ENCODE assay signal across 26 mouse cellular contexts in genomic region chr16:46431317-46431716, GRCm38 (mm10).
DNase-seq lines count a peak whose midpoint lies in the region; ATAC-seq and TF ChIP-seq lines count a peak whose summit lies in the region.
"Had no signal": no experiment of that assay in that cellular context is flagged by ENCODE, and none has a peak within 500 bp of the region (broad histone marks: within the 10 kb centered on the region; RNA-seq: fewer than 3 reads in every experiment).

No protein-coding gene starts in this region.

- TF ChIP-seq CTCF in brain, embryonic 14.5 days (IDR thresholded peaks at IDR 0.05; ENCODE audit: borderline replicate concordance, extremely low read depth, insufficient read depth, insufficient read length), result no peak
- no peak for TF ChIP-seq CTCF in midbrain, postnatal 0 days (IDR thresholded peaks at IDR 0.05)

- no peak overlapping the region for H3K9ac ChIP-seq in embryonic facial prominence, embryonic 11.5 days (replicated peaks; ENCODE audit: low read length)
- H3K9ac ChIP-seq in midbrain, embryonic 13.5 days (replicated peaks), result no peak overlapping the region
- H3K9ac ChIP-seq in midbrain, postnatal 0 days (replicated peaks; ENCODE audit: low read length, poor library complexity, severe bottlenecking), result no peak overlapping the region
- H3K9ac ChIP-seq in forebrain, embryonic 11.5 days (ENCODE audit: low read length), result no peak overlapping the region
- H3K9ac ChIP-seq: embryonic facial prominence, embryonic 15.5 days; forebrain, embryonic 15.5 days; hindbrain, embryonic 14.5 days had no signal

- no peak overlapping the region for H3K27ac ChIP-seq in embryonic facial prominence, embryonic 11.5 days (replicated peaks; ENCODE audit: low read depth, low read length)
- H3K27ac ChIP-seq in embryonic facial prominence, embryonic 10.5 days (replicated peaks), result no peak overlapping the region
- no peak overlapping the region for H3K27ac ChIP-seq in midbrain, embryonic 13.5 days
- H3K27ac ChIP-seq in midbrain, postnatal 0 days (ENCODE audit: low read depth, low read length), result no peak overlapping the region
- no peak overlapping the region for H3K27ac ChIP-seq in forebrain, embryonic 11.5 days (ENCODE audit: low read depth, low read length)
- H3K27ac ChIP-seq: embryonic facial prominence, embryonic 15.5 days; forebrain, embryonic 10.5 days; forebrain, embryonic 15.5 days; heart, embryonic 10.5 days; hindbrain, embryonic 14.5 days had no signal

- DNase-seq in embryonic facial prominence, embryonic 11.5 days (ENCODE audit: low spot score), result peak; percentile 32
- no peak for DNase-seq in embryonic facial prominence, embryonic 10.5 days (ENCODE audit: low spot score)
- peak; percentile 26 for DNase-seq in brain, embryonic 14.5 days (ENCODE audit: low read depth)
- DNase-seq in midbrain, postnatal 0 days (ENCODE audit: low spot score), result peak; percentile 14
- no peak for DNase-seq in forebrain, embryonic 11.5 days (ENCODE audit: low spot score)
- DNase-seq in T-cell, adult 2 months (ENCODE audit: low spot score), result no peak
- DNase-seq: adrenal gland, adult 8-10 months; adrenal gland, postnatal 36 days; cerebellum, adult 11 months; cerebellum, adult 8-10 months; cerebellum, postnatal 14 days; gastrocnemius, postnatal 10 days; heart, adult 18-20 months; heart, postnatal 10 days; heart, postnatal 4 days had no signal

- WGBS in embryonic facial prominence, embryonic 11.5 days, result 59% methylated on average over 5 of the region's 5 CpGs
- 66% methylated on average over 5 of the region's 5 CpGs for WGBS in embryonic facial prominence, embryonic 10.5 days
- WGBS in midbrain, embryonic 13.5 days, result 49% methylated on average over 5 of the region's 5 CpGs
- 33% methylated on average over 5 of the region's 5 CpGs for WGBS in midbrain, postnatal 0 days
- 85% methylated on average over 5 of the region's 5 CpGs for WGBS in forebrain, embryonic 11.5 days

- no peak overlapping the region for H3K4me2 ChIP-seq in embryonic facial prominence, embryonic 11.5 days (ENCODE audit: low read depth, low read length)
- H3K4me2 ChIP-seq in midbrain, embryonic 13.5 days (replicated peaks), result no peak overlapping the region
- H3K4me2 ChIP-seq in midbrain, postnatal 0 days (ENCODE audit: low read depth, low read length, poor library complexity, severe bottlenecking), result no peak overlapping the region
- no peak overlapping the region for H3K4me2 ChIP-seq in forebrain, embryonic 11.5 days (ENCODE audit: low read depth, low read length, severe bottlenecking)
- H3K4me2 ChIP-seq: embryonic facial prominence, embryonic 15.5 days; forebrain, embryonic 15.5 days; hindbrain, embryonic 14.5 days had no signal

- no peak for TF ChIP-seq POLR2A in brain, embryonic 14.5 days (IDR thresholded peaks at IDR 0.05; ENCODE audit: borderline replicate concordance, extremely low read depth, insufficient read depth, insufficient read length, poor library complexity, severe bottlenecking)

- no peaks in the 10 kb centered on the region for H3K27me3 ChIP-seq in embryonic facial prominence, embryonic 11.5 days (ENCODE audit: control insufficient read depth, insufficient read depth, low read length)
- no peaks in the 10 kb centered on the region for H3K27me3 ChIP-seq in embryonic facial prominence, embryonic 10.5 days (replicated peaks; ENCODE audit: low read depth, poor library complexity, severe bottlenecking)
- no peaks in the 10 kb centered on the region for H3K27me3 ChIP-seq in midbrain, embryonic 13.5 days
- H3K27me3 ChIP-seq in midbrain, postnatal 0 days (ENCODE audit: insufficient read depth, low read length), result no peaks in the 10 kb centered on the region
- no peaks in the 10 kb centered on the region for H3K27me3 ChIP-seq in forebrain, embryonic 11.5 days (ENCODE audit: control insufficient read depth, insufficient read depth, low read length)
- H3K27me3 ChIP-seq: CH12.LX; embryonic facial prominence, embryonic 15.5 days; forebrain, embryonic 15.5 days; Patski had no signal

- no peaks in the 10 kb centered on the region for H3K9me3 ChIP-seq in embryonic facial prominence, embryonic 11.5 days (replicated peaks; ENCODE audit: control insufficient read depth, low read length)
- no peaks in the 10 kb centered on the region for H3K9me3 ChIP-seq in embryonic facial prominence, embryonic 10.5 days
- no peaks in the 10 kb centered on the region for H3K9me3 ChIP-seq in midbrain, embryonic 13.5 days
- H3K9me3 ChIP-seq in midbrain, postnatal 0 days (ENCODE audit: low read length), result no peaks in the 10 kb centered on the region
- no peaks in the 10 kb centered on the region for H3K9me3 ChIP-seq in forebrain, embryonic 11.5 days (ENCODE audit: control insufficient read depth, low read length)
- H3K9me3 ChIP-seq: embryonic facial prominence, embryonic 15.5 days; forebrain, embryonic 10.5 days; forebrain, embryonic 15.5 days; heart, embryonic 10.5 days had no signal

- ATAC-seq in embryonic facial prominence, embryonic 11.5 days (replicated peaks; ENCODE audit: insufficient number of reproducible peaks, low FRiP score, low TSS enrichment, low read depth), result no peak
- ATAC-seq in midbrain, embryonic 13.5 days, result peak; percentile 85
- ATAC-seq in midbrain, postnatal 0 days (ENCODE audit: low FRiP score), result no peak
- no peak for ATAC-seq in forebrain, embryonic 11.5 days (replicated peaks; ENCODE audit: low FRiP score)
- ATAC-seq in CD4-positive, CD25-positive, alpha-beta regulatory T cell, adult 4 months, result no peak
- ATAC-seq: forebrain, embryonic 15.5 days; inflammation-experienced regulatory T-cells, adult 6 months; Patski had no signal

- no peak overlapping the region for H3K4me3 ChIP-seq in embryonic facial prominence, embryonic 11.5 days (ENCODE audit: low read depth, low read length)
- H3K4me3 ChIP-seq in embryonic facial prominence, embryonic 10.5 days, result no peak overlapping the region
- no peak overlapping the region for H3K4me3 ChIP-seq in midbrain, embryonic 13.5 days (replicated peaks)
- no peak overlapping the region for H3K4me3 ChIP-seq in midbrain, postnatal 0 days (ENCODE audit: low read depth, low read length)
- no peak overlapping the region for H3K4me3 ChIP-seq in forebrain, embryonic 11.5 days (ENCODE audit: low read depth, low read length)
- H3K4me3 ChIP-seq: embryonic facial prominence, embryonic 15.5 days; erythroblast, embryonic 14.5 days; forebrain, embryonic 10.5 days; forebrain, embryonic 15.5 days; heart, embryonic 10.5 days had no signal

- no peaks in the 10 kb centered on the region for H3K36me3 ChIP-seq in embryonic facial prominence, embryonic 11.5 days (replicated peaks; ENCODE audit: control insufficient read depth, insufficient read depth, low read depth, low read length)
- peaks cover 32% of the 10 kb centered on the region for H3K36me3 ChIP-seq in embryonic facial prominence, embryonic 10.5 days (replicated peaks)
- H3K36me3 ChIP-seq in midbrain, embryonic 13.5 days, result peaks cover 16% of the 10 kb centered on the region
- 0 out of 2 replicates have a peak, but pooled peaks cover 9% of the 10 kb centered on the region for H3K36me3 ChIP-seq in midbrain, postnatal 0 days (ENCODE audit: insufficient read depth, low read length)
- no peaks in the 10 kb centered on the region for H3K36me3 ChIP-seq in forebrain, embryonic 11.5 days (ENCODE audit: control insufficient read depth, insufficient read depth, low read length)
- H3K36me3 ChIP-seq: forebrain, embryonic 15.5 days had no signal

- H3K4me1 ChIP-seq in embryonic facial prominence, embryonic 11.5 days (ENCODE audit: control insufficient read depth, insufficient read depth, low read length), result no peaks in the 10 kb centered on the region
- H3K4me1 ChIP-seq in embryonic facial prominence, embryonic 10.5 days, result no peaks in the 10 kb centered on the region
- H3K4me1 ChIP-seq in midbrain, embryonic 13.5 days (replicated peaks), result 0 out of 2 replicates have a peak, but pooled peaks cover 2% of the 10 kb centered on the region
- no peaks in the 10 kb centered on the region for H3K4me1 ChIP-seq in midbrain, postnatal 0 days (ENCODE audit: insufficient read depth, low read length)
- no peaks in the 10 kb centered on the region for H3K4me1 ChIP-seq in forebrain, embryonic 11.5 days (replicated peaks; ENCODE audit: control insufficient read depth, insufficient read depth, low read length)
- H3K4me1 ChIP-seq: embryonic facial prominence, embryonic 15.5 days; forebrain, embryonic 10.5 days; forebrain, embryonic 15.5 days; heart, embryonic 10.5 days had no signal

Comparison
In these comparisons a context has a peak if more than half of its experiments do, and no peak if none do; other contexts are left out.
1. DNase-seq: peak in embryonic facial prominence, embryonic 11.5 days (single experiment), brain, embryonic 14.5 days (single experiment) and midbrain, postnatal 0 days (single experiment); none in embryonic facial prominence, embryonic 10.5 days (single experiment), forebrain, embryonic 11.5 days (single experiment) and T-cell, adult 2 months (single experiment).